Mouse (Mus musculus): ENCODE measurements around the gene Dnal4.

Gene Dnal4

DNA sequence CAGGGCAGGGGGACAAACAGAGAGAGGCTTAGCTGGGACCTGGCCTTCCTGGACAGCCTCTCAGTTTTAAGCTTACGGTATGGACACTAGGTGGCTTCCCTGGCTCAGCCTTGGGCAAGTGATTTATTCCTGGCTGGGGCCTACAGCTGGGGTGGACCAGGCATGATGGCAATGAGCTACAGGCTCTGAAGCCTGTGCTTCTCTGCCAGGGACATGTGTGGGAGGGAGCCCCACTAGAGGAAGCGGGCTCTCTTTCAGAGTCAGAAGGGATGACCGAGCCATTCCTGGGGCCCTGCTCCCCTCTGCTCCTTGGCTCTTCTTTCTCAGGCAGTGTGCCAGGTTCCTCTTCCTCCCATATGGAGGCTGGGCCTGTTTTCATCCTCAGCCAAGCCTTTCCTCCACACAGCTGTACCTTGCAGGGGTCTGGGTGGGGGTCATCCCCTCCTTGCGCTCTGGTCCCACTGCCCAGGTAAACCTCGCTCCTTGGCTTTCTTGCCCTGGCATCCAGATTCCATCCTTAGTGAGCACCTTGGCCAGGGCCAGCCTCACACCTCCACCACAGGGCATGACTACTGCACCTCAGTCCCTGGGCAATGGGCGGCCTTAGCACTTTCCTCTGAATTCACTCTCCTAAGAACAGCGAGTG lies 13.9 kb downstream of the Dnal4 start:
- no peak for DNase-seq (ENCODE audit: low read depth, low spot score)

DNA sequence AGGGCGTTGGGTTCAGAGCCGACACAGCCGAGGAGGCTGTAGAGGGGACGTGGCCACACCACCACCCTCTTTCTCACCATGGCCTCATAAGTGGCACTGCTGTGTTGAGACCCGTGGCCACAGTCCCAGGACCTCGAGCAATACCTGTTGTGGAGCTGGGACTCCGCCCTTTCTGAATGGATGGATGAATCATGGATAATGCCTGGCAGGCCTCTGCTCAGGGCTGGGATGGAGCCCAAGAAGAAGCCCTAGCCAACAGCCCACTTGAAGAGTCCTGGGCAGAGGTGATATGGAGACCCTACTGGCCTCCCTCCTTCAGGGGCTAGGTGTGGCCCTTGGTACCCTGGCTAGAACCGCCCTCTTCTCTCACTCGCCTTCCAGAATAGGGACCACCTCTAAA lies 14.6 kb downstream of the Dnal4 start:
- DNase-seq (ENCODE audit: low read depth, low spot score) = no peak

DNA sequence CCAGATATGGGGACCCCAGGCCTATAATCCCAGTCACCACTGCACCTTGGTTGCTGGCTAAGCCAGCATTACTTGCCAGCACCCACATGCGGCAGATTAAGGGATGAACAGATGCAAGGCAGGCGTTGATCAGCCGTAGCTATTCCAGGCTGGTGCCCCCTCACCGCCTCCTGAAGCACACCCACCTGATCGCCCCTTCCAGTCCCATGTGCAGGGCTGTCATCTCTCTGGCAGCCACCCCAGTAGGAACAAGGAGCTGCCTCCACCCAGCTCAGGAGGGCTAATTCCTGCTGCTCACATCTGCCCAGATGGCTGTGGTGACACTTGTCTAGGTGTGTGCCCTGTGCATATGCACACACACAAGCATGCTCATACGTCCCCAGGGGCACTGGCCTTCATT lies 16.7 kb downstream of the Dnal4 start:
- DNase-seq (ENCODE audit: low read depth, low spot score) = no peak

DNA sequence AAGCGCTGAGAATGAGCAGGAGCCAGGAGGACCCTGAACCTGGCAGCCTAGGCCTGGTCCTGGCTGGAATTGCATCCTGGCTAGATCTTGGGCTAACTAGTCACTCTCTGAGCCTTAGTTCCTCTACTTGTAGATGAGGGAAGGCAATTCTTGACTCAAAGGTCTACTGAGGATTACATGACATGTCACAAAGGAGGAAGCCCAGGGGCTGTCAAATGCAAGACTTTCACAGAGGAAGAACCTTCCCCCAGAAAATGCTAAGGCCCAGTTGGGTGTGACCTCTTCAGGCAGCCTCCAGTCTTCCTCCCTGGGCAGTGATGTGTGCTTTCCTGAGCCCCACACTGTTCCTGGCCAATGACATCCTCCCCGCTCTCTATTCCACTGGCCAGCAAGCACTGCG lies 20.5 kb downstream of the Dnal4 start:
- DNase-seq (ENCODE audit: low read depth, low spot score) = no peak

DNA sequence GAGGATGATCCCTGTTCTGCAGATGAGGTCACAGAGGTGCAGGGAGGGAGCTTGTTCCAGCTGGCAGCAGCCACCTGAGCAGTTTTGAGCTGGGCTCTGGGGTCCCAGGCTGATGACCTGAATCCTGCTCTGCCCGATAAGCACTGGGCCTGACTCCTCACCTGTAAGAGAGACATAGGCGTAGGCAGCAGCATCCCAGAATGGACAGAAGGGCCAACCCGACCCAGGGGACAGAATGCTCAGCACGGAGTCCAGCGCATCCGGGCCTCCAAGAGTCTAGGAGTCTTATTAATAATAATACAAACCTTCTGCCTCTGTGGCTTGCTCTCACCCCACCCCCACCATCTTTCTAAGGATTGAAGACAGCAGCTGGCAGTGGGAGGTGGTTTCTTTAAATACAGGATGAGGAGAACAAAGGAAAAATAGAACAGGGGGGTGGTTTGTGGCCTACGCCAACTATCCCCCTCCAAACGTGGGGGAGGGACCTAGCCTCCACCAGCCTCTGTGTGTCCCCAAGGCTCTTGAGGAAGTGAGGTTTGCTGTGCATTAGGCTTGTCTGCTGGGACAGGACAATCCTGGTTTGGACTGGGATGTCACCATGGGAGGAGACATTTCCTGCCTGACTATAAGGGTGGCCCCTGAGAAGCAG lies 21.5 kb downstream of the Dnal4 start:
- no peak for DNase-seq (ENCODE audit: low read depth, low spot score)

DNA sequence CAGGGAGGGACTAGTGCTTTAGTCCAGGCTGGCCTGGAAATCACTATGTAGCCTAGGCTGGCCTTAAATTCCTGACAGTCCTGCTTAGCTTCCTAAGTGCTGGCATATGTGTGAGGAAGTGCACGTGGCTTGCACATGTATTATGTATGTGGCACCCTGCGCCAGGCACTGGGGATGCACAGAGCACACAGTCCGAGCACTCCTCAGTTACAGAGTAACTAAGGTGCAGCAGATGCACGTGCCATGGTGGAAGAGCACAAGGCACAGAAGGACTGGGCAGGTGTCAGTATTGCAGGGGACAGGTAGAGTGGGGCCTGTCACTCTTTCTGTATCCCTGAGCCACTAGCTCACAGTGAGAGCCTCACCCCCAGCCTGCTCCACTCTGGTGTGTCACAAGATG lies 22.5 kb downstream of the Dnal4 start:
- DNase-seq (ENCODE audit: low read depth, low spot score) = no peak

DNA sequence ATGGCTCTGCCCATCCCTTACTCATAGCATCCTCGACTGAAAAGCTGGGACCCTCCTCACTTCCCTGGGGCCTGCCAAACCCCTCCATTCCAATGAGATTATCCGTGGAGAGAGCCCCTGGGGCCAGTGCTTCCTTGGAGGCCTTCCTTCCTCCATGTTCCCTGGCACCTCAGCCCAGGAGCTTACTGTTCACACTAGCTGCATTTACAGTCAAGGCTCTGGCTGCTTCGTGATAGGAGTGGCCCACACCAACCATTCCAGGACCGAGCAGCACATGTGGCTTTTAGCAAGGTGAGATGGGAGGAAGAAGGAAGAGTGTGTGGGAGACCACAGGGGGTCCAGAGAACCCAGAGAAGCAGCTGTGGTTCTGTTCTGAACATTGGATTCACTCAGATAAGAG lies 23.8 kb downstream of the Dnal4 start:
- no peak for DNase-seq (ENCODE audit: low read depth, low spot score)

DNA sequence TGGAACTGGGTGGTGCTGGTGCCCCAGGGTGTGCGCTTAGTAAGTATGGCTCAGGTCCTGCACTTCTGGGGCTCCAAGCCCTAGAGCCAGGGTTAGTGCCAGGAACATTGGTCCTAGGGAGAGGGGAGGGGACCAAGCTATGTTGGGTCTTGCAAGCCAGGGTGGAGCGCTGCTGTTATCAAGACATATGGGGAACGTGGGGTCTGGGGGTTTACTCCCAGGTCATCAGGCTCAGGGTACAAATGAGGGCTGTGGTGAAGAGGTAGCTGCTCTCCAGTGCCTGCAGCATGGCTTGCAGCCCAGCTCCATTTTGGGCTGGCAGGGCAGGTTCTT lies 24.3 kb downstream of the Dnal4 start:
- no peak for DNase-seq (ENCODE audit: low read depth, low spot score)

DNA sequence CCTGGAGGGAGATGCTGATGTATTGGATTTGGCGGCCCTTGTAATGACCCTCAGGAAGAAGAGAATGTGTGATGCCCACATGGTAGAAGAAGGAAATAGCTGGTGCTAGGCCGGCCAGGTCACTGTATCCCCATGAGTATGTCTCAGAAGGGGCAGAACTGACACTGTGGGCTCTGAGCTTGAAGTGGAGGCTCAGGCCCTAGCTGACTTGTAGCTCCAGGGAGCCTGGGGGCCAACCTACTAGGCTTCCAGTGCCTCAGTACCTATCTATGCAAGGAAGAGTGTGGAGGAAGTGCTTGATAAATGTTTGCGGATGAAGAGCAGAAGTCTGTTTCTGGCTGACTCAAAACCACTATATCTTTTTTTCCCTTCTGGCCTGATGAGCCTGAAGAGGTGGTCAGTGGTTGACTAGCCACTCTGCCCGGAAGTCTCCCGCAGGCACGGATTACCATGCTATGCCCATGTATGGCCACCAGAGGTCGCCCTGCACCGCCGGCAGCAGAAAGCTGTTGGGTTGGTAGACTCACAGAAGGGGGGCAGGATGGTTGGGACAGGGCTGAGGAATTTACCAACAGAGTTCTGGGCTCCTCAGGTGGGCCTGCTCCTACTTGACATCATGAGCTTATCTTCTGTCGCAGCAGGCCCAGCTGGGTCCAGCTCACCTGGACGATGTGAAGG lies 24.8 kb downstream of the Dnal4 start:
- peak; percentile 76 for DNase-seq (ENCODE audit: low read depth, low spot score)

DNA sequence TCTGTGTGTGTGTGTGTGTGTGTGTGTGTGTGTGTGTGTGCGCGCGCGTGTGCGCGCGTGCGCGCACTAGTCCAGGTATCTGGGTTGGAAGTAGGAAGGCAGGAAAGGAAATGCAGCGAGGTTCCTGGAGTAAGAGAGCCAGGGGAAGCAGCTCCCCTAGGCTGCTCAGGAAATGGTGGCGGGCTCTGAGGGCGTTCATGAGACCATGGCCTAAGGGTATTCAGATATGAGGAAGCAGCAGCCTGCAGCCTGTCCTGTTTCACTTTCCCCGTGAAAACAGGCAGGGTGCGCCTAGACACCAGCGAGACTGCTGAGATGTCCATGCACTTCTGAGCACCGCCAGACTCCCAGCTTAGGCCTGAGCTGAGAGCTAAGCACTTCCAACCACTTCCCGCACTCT lies 25.9 kb downstream of the Dnal4 start:
- DNase-seq (ENCODE audit: low read depth, low spot score) = peak; percentile 53

DNA sequence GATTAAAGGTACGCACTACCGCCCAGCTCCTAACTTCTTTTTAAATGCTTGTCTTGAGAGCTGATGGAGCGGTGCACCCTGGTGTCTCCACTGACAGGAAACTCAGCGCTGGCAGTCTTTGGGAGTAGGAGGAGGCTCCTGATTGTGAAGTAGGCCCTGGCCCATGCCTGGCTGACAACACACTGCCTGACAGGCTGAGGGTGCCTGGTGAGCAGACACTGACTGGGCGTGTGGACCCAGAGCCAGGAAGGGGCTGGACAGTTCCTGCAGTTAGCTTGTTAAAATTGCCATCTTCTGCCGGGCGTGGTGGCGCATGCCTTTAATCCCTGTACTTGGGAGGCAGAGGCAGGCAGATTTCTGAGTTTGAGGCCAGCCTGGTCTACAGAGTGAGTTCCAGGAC lies 27.4 kb downstream of the Dnal4 start:
- no peak for DNase-seq (ENCODE audit: low read depth, low spot score)

DNA sequence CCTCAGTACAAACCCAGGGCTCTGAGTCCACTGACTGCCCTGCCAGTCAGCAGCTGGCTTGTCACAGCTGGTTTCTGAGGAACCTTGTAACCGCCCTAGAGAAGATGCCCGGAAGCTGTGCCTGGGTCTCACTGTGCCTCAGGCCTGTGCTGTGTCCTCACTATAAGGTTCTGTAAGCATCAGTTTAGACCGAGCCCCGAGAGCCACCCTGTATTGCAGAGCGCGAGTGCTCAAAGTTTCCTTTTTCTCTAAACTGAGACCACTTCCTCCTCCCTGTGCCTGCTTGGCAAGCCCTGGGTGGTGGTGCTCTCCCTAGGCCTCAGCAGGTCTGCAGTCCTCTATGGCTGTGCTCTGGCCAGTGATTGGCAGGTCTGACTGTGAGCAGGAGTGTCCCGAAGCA lies 28.5 kb downstream of the Dnal4 start:
- no peak for DNase-seq (ENCODE audit: low read depth, low spot score)

DNA sequence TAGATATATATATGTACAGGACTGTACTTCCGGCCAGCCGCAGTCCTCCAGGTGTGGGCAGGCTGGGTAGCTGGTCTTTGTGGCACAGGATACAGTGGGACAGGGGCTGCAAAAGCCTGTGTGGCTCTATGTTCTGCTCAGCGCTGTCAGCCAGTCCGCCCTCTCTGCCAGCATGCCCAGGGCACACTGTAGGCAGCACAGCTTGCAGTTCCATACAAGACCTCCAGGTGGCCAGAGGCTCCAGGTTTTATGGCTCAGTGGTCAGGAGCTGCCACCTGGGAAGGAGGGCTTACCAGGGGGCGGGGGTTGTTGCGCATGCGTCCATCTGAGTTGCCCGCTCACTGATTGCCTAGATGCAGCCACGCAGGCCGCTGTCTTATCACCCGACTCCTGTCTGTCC lies 29.7 kb downstream of the Dnal4 start:
- peak; percentile 97 for DNase-seq (ENCODE audit: low read depth, low spot score)

DNA sequence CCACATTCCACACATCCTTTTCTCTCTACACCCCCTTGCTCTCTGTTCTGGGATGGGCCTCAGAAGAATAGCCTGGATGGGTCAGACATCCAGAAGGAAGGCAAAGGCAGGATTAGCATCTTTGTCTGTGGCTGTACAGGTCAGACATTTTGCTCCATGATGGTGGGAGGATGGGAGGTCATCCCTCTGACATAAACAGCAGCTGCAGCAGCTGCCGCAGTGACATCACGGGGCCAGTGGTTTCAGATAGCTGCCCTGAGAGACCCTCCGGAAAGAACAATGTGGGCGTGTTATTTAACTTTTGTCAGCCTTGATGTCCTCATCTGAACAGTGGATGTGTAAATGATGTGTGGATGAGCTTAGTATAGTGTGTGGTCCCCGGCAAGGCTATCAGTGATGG lies 31.8 kb downstream of the Dnal4 start:
- DNase-seq (ENCODE audit: low read depth, low spot score) = peak; percentile 45

DNA sequence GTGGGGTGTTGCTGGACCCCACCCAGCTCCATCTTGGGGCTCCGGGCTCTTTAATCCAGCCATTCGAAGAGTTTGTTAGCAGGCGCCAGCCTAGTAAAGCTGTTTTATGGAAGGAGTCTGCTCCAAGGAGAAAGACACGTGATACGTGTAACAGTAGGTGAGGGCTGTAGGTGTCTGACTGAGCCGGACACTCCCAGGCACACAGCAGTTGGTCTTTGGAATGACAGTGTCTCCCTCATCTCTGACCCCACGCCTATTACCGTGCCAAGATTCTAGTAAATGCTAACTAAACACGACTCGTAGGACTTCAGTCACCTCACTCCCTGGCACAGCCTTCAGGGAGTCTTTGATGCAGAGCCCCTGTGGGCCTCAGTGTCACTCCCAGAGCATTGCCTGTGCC lies 32.3 kb downstream of the Dnal4 start:
- DNase-seq (ENCODE audit: low read depth, low spot score) = peak; percentile 79

DNA sequence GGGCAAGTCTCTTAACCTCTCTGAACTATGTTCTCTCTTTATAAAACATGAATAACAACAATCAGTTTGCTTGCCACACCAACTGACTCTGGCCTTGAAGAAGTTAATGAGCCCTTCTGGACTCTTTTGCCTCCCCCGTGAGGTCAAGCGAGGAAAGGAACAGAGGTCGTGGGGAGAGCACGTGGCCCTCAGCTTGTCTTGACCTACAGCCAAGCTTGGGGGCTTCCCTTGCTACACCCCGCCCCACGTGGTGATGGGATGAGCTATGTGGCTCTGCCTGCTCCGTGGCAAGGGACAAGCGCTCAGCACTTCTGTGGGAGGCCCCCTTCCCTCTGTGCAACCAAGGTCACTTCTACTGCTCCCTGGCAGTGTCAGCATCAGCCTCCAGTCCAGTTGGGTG lies 32.9 kb downstream of the Dnal4 start:
- peak; percentile 67 for DNase-seq (ENCODE audit: low read depth, low spot score)

DNA sequence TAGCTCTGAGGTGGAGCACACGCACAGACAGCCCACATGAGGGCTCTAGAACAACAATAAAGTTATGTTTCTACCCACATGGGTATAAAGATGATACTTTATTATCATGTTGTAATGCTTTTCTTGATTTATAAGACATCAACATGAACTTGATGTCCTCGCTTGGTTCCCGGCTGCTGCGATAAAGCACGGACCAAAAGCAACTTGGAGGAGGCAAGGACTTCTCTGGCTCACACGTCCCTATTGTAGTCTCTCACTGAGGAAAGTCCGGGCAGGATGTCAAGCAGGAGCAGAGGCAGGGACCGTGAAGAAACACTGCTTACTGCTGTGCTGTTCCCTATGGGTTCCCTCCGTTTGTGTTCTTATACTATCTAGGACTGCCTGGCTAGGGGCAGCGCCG lies 33.6 kb downstream of the Dnal4 start:
- DNase-seq (ENCODE audit: low read depth, low spot score) = peak; percentile 25

DNA sequence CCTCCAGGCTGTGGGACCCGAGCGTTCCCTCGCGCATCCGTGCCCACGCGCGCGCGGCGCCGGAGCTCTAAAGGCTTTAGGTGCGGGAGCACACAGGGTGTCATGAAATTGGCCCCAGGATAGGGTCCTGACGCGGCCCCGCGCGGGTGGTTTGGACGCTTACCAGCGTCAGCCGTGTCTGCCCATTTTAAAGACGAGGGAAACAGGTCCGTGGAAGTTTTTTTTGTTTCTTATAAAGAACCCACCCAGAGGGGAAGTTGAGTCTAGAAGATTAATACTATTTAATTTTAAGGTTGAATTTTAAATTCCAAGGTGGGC lies 35.0 kb downstream of the Dnal4 start:
- no peak for DNase-seq (ENCODE audit: low read depth, low spot score)

DNA sequence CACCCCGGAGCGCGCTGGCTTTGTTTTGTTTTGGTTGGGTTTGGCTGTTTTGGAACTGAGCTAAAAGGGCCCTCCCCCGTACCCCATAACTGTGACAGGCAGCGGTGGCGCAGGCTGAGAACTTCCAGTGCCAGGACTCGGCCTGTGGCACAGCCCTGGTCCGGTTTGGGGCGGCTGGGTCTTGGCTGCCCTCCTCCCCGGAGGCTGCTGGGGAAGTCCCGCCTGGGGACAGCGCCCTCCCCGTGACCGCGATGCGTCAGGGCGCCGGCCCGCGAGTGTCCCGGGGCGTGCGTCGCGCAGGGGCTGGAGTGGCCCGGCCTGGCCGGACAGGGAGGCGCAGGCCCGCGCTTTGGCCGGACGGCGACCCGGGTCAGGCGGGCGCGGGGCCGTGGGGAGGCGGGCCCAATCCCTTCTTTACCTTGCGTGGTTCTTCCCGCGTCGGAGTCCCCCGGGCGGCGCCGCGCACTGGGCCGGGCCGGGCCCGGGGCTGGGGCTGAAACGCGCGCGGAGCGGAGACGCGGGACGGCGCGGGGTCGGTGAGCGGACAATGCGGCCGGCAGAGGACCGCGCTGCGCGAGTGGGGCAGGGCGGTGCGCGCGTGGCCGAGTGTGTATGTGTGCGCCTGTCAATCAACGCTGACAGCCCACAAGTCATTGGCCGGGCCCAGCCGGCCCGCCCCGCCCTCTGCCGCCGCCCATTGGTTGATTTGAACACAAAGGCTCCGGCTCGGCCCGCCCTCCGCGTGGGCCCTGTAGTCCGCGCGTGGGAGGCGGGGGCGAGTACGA lies 35.5 kb downstream of the Dnal4 start, which contains the start of gene Sun2:
Gene Sun2 (minus strand): TSS at position 616 of the 785 bp plus-strand sequence.
- DNase-seq (ENCODE audit: low read depth, low spot score) = peak; percentile 85

DNA sequence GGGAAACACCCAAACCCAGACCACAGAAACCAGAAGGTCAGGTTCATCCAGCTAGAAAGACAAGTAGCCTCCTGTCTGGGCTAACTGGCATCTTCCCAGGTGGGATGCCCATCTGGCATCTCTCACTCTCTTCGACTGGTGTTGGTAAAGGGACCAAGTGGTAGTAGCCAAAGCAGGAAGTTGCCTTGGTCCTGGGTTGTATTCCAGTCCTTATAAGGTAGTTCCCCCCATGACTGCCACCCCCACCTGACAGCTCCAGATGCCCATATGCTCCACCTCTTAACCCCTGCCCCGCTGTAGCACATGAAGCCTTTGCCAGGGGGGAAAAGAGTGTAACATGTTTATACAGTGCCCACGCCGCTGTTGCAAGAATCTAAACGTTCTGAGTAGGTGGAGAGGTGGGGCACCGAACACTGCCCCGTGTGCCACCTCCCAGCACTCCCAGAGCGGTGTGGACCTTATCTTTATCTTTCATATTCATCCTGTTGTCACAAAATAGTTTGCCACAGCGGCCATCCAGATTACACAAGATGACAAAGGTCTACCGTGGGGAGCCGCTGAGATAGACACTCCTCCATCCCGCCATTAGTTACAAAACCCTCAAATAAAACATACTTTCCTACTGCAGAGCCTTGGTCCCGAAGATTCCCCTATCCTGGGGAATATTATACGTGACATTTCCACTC lies 36.3 kb downstream of the Dnal4 start:
- DNase-seq (ENCODE audit: low read depth, low spot score) = no peak

DNA sequence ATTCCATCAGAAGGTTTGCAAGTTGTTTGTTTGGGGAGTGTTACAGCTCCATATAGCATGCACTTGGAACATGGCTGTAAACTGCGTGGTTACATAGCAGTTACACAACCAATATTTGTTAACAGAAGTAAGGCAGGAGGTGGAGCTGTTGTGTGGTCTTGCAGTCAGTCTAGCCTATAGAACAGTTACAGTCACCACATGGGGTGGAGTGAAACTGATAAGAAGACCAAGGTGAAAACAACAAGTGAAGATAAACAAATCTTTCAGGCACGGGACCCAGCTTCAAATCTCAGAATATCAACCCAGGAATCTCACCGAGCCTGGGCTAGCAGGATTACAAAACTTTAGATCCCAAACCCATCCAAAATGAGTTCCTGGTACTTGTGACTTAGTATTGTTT lies 36.9 kb downstream of the Dnal4 start:
- DNase-seq (ENCODE audit: low read depth, low spot score) = no peak

DNA sequence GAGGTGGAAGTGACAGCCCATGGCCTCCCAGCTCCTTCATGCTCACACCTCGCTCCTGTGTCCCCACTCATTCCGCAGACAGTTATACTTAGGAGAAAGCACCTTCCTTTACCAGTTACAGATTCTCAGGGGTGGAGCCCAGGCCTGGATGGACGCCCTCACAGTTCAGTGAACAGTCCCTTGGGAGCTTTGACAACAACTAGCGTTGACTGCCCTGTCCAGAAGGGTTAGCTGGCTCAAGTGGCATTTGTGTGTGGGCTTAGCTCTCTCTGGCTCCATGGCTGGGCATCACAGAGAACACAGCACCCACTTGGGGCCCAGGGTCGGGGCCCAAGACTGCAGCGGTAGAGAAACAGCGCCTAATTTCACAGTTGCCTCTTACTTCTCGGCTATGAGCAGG lies 43.3 kb downstream of the Dnal4 start:
- DNase-seq (ENCODE audit: low read depth, low spot score) = no peak

Measured in ZHBTc4 (cell line).